Mouse (Mus musculus) gastrocnemius, adult 2 months (tissue): ENCODE data around the gene Dnaaf5. TPM values are rescaled to one million over a fixed set of nuclear protein-coding genes. Genes with fewer than 3 reads are reported as not detected.

ENCODE experiments used
- DNase-seq: peaks from one replicate; pipeline ENCODE4 v3.0.0; 2022
- H3K27ac ChIP-seq: fragments of 200-600 bp; 2 replicates; pipeline ENCODE4 v1.8.1; 2022; ENCODE audit warnings: mild to moderate bottlenecking
- H3K4me3 ChIP-seq: fragments of 200-600 bp; 2 replicates; pipeline ENCODE4 v1.8.1; 2022; ENCODE audit warnings: mild to moderate bottlenecking, moderate library complexity
- CTCF ChIP-seq: fragments of 200-600 bp; IDR thresholded peaks from 2 replicates; pipeline ENCODE4 v1.8.1; 2022; ENCODE audit warnings: antibody characterized with exemption, mild to moderate bottlenecking, moderate library complexity
- intact Hi-C: fragments of 180-260 bp; cut with DNase I; formaldehyde crosslinking; loops from one replicate; pipeline ENCODE4 v1.15.1; 2025
- long read RNA-seq, 2 experiments: library from polyadenylated mRNA; stranded (forward); transcript quantifications; one replicate each; pipeline ENCODE4 v2.0.0; 2021
- total RNA-seq, 2 experiments: library from RNA; stranded (reverse); gene quantifications; 2 replicates each; pipeline ENCODE4 v1.2.3; 2021

Gene Dnaaf5
- total RNA-seq, result 10 to 100 TPM; 14.1 to 16.7 TPM
- long read RNA-seq, experiment 1, transcript Dnaaf5-201 (13 exons, 3,450 nt), result major isoform, 55 of 62 reads
- long read RNA-seq, experiment 1, partial matches to known transcripts, result 5 of 62 reads
- long read RNA-seq, experiment 1, other reads (novel, unspliced or antisense), result 2 of 62 reads
- long read RNA-seq, experiment 2, transcript Dnaaf5-201 (13 exons, 3,450 nt), result major isoform, 36 of 43 reads
- long read RNA-seq, experiment 2, partial matches to known transcripts, result 3 of 43 reads
- long read RNA-seq, experiment 2, other reads (novel, unspliced or antisense), result 4 of 43 reads

DNA sequence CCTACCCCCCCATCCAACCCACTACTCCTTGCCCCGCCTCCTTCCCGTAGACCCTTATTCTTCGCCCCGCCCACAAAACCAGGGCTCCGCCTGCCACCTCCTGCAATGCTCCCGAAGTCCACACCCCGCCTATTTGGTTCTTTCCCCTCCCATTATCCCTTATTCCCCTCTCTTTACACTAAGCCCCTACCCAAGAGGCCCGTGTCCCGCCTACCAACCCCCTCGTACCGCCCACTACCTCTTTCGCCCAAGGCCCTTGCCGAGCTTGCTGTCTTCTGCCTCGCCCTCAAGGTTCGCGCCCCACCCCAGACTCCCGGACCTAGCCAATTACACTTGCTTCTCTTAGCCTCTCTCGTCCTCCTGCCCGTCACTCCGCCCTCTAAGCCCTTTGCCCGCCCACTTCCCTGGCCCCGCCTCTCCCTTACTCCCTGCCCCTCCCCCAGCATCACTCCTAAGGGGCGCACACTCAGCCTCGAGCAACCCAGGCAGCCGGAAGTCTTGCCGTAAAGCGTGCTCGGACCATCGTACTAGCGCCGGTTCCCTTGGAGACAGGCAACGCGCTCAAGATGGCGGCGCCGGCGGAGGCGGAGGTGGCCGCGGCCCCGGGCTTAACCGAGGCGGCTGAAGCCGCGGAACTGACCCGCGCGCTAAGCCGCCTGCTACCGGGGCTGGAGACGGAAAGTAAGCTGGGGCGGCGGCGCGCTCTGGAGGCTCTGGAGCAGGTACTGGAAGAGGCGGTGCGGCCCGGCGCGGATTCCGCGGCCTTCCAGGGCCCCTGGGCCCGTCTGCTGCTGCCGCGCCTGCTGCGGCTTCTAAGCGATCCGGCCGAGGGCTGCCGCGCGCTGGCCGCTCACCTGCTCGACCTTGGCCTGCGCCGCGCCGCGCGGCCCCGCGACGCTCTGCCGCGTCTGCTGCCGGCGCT, at the start of gene Dnaaf5, which contains the start of gene Prkar1b:
Gene Dnaaf5, plus strand, starts transcription at position 543 of the 922 bp plus-strand sequence.
Gene Prkar1b, minus strand, starts transcription at position 321 of the 922 bp plus-strand sequence.
- DNase-seq, result peak; percentile 97
- peak within 1 kb of the TSS; percentile 97 for H3K4me3 ChIP-seq
- TF ChIP-seq CTCF, result no peak
- intact Hi-C loops, result no loop called here
- peak within 1 kb of the TSS; percentile 89 for H3K27ac ChIP-seq

DNA sequence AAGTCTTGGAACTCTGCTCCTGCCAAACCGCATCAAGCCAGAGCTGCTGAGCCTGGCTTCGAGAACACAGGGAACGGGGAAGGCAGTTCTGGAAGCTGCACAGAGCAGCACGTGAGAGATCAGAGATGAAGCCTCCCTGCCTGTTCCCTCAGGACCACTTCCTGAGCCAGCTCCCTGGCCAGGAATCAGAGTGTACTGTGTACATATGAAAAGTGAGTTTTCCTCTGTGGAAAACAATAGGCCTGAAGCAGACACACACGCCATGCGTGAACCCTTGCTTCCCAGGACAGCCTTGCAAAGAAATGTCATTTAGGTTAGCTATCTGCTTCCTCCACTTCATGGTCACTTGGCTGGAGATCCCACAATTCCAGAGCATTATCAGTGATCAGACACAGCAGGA, 48.2 kb upstream of the Dnaaf5 start:
- Histone ChIP-seq H3K4me3 (no peak overlapping the region), H3K27ac (no peak overlapping the region)
- no peak for TF ChIP-seq CTCF
- no peak for DNase-seq
- intact Hi-C loops, result no loop called here

DNA sequence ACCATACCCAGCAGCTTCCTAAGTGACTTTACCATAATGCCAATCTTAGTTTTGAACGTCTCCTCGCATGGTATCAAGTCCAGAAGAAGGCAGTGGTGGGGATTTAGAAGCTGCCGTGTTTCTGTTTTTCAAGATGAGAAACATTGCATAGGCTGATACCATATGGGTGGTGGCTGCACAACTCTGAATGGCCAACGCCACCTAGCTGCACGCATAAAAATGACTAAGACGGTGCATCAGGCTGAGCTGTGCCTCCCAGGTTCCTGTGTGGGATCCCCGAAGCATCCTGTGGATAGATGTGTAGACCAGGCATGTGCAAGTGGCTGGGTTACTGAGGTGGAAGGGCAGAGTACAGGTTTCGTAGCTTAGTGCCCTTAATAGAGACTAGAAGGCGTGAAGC, 42.2 kb upstream of the Dnaaf5 start:
- TF ChIP-seq CTCF, result peak; percentile 36
- Histone ChIP-seq H3K27ac (no peak overlapping the region), H3K4me3 (no peak overlapping the region)
- intact Hi-C loops, result no loop called here
- no peak for DNase-seq

DNA sequence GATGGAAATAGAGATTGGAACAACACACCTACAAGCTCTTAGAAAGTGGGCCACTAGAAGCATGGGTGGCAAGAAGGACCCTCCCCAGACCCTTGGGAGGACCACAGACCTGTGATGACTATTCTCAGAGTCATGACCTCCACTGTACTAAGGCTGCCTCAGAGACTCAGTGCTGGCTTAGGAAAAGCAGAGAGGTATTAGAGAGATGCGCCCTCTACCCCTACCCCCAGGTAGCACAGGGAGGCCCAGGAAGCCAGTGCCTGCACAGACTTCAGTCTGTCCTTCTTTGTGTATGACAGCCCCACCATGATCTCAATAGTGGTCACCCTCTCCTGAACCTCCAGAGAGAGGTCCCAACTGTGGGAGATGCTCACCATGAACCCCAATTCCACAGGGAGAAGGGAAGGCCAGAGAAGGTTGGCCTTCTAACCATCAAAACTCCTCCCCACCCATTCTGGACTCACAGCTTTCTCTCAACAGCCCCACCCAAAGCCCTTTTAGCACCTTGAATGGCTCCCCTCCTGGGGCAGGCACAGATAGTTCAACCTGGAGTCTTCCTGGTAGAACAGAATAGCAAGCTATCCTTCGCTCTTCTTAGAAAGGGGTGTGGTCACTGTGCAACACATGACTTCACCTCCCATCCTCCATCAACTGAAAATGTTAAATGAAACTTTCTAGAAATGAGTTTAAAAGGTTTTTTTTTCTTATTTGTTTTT, 39.7 kb upstream of the Dnaaf5 start:
- no peak for TF ChIP-seq CTCF
- intact Hi-C loops, result no loop called here
- Histone ChIP-seq H3K27ac (no peak overlapping the region), H3K4me3 (no peak overlapping the region)
- no peak for DNase-seq

DNA sequence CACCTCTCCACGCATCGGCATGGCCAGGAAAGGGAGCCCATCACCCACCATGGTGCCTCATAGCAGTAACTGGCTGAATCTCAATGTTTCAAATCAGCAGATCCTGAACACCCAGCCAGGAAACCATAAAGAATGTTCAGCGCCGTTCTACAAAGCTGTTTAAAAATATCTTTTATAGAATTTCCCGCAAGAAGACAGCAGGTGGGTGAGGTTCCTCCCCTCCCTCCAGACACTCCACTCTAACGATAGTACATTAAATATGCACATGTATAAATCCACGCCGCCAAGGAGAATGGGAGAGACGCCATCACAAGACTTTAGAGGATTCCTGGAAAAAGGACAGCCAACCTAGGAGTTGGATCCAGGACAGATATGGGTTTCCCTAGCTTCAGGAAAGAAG, 38.0 kb upstream of the Dnaaf5 start:
- TF ChIP-seq CTCF, result no peak
- Histone ChIP-seq H3K4me3 (no peak overlapping the region), H3K27ac (no peak overlapping the region)
- intact Hi-C loops, result no loop called here
- DNase-seq, result no peak

DNA sequence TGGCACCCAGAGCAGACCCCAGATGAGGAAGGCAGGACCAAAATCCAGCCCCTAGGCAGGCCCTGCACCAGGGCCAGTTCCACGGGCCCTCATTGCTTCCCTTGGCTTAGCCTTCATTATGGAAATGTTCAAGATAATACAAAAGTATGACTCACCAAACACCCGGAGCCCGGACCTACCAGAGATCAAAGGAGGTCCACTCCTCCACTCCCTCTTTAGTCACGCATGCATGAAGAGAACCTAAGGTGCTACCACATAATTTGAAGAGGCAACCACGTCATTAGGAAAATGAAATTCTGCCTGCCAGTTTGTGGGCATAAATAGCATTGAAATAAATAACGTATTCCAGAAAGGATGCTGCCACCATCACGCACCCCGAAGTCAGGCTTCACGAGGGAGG, 37.6 kb upstream of the Dnaaf5 start:
- TF ChIP-seq CTCF, result no peak
- H3K27ac ChIP-seq, result no peak overlapping the region
- no peak for DNase-seq

DNA sequence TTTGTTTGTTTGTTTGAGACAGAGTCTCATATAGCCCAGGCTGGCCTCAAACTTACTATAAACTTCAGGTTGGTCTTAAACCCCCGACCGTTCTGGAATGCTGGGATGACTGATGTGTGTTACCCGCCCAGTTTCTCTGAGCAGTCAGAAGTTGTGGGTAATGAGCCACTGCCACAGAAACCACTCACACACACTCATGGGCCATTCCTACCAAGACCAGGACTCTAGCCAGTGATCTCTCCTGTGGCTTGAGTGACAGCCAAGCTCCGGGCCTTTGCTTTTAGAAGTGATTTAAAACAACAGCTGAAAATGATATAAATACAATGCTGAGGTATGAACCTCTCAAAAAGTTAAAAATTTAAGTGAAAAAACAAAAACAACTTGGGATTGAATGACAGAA, 35.1 kb upstream of the Dnaaf5 start:
- no peak for DNase-seq
- intact Hi-C loops, result no loop called here
- Histone ChIP-seq H3K27ac (no peak overlapping the region), H3K4me3 (no peak overlapping the region)
- no peak for TF ChIP-seq CTCF

More for the DNA sequence above, 37.6 kb upstream of the Dnaaf5 start:
- intact Hi-C loops, result no loop called here
- no peak overlapping the region for H3K4me3 ChIP-seq

DNA sequence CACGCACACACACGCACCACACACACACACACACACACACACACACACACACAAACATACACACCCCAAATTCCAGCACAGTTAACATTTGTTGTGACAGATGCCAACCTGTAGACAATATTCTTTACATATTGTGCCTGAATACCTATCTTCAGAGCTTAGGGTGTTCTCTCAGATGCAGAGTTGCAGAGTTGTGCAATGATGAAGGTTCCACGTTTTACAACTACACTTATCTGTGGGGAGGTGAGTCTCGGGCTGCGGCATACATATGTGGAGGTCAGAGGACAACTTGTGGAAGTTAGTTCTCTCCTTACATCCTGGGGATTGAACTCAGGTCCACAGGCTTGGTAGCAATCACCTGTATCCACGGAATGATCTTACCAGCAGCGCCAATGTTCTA, 34.5 kb upstream of the Dnaaf5 start:
- H3K27ac ChIP-seq, result no peak overlapping the region
- intact Hi-C loops, result no loop called here
- DNase-seq, result no peak
- no peak overlapping the region for H3K4me3 ChIP-seq
- TF ChIP-seq CTCF, result no peak

DNA sequence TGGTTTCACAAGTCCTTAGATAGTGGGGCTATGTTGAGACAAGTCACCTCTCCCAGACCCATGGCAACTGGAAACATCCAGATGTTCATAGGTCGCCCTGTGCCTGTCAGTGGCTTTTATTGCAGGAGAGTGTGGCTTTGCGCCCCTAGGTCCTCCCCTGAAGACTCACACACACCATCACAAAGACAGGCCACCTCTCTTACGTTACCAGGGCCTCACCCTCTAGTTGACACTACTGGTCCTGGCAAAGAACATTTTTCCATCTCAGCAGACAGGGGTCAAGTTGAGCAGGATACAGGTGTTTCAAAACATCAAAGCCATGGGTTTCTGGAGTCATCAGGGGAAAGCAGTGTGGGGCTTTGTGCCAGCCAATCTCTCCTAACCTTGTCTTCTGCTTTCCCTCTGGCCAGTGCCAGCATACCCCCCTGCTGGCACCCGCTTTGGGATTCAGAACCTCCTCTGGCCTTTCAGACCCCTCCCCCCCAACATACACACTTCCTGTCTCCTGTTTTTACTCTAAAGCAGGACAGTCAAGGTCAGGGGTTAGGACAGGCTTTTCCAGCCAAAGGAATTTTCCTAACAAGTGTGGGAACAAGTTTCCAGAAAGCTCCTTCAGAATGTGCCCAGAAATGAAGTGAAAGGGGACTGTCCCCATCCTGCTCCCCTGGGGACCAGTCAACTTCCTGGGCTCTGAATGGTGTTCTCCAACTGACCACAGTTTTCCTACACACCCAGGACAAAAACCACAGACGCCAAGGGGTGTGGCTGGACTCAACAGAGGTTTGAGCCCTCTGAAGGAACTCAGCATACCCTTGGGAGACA, 31.7 kb upstream of the Dnaaf5 start:
- DNase-seq, result peak; percentile 33
- TF ChIP-seq CTCF, result no peak
- intact Hi-C loops, result no loop called here
- no peak overlapping the region for H3K4me3 ChIP-seq
- peak overlapping the region; percentile 53 for H3K27ac ChIP-seq

DNA sequence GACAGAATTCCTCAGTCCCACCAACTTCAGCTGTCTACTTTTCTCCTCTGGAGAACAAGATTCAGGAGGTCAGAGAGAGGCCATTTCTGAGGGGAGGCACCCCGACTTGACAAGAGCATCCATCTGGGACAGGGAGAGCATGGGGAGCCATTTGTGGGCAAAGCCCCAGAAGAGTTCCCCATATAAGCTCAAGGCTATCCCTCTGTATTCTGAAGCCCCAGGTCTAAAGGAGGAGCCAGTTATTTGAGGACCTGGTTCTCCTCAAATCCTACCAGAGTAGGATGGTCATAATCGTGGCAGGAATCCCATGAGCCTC, 31.1 kb upstream of the Dnaaf5 start:
- no peak for TF ChIP-seq CTCF
- Histone ChIP-seq H3K4me3 (no peak overlapping the region), H3K27ac (peak overlapping the region; percentile 48; the same call in 1 of the 2 replicates)
- DNase-seq, result no peak
- intact Hi-C loops, result no loop called here

DNA sequence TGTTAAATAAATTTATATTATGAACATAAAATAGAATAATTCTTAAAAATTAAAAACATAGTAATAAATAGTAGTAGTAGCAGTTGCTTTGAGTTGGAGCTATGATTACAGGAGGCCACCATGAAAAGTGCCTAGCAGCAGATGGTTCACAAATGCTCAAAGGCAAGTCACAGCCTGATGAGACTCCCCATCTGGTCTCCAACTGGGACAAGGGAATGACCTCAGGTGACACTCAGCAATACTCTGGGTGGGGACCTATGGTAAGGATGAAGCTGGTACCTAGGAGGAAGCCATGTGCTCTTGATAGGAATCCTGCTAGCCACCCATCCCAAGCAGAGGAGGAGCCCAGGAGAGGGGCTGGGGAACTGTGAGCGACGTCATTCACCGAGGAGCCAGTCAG, 24.3 kb upstream of the Dnaaf5 start:
- TF ChIP-seq CTCF, result no peak
- Histone ChIP-seq H3K4me3 (no peak overlapping the region), H3K27ac (no peak overlapping the region)
- DNase-seq, result no peak
- intact Hi-C loops, result no loop called here

DNA sequence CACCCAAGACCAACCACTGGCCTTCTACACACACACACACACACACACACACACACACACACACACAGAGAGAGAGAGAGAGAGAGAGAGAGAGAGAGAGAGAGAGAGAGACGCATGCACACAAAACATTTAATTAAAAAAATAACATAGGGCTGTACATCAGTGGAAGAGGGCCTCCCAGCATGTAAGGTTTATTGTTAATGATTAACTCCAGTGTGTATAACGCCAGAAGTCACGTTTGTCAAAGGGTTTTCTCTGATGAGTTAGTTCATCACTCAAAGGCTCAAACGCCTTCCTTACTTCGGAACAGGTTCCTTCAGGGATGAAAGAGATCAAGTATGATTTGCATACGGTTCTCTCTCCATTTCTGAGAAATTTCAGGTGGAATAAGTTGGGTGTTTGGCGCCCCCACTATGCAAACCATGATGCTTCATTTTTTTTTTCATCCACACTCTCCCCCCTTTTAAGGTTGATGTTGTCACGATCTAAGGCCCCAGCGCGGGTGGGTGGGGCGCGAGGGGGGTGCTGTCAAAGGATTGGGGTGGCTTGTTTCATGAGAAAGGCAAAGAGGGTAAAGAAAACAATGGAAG, 21.5 kb upstream of the Dnaaf5 start:
- no peak for TF ChIP-seq CTCF
- Histone ChIP-seq H3K4me3 (peak overlapping the region; percentile 67; the same call in 1 of the 2 replicates), H3K27ac (no peak overlapping the region)
- intact Hi-C loops, result no loop called here
- DNase-seq, result no peak
